Mouse (Mus musculus): ENCODE results near the gene Ace2.

GRCm38 (mm10) chrX:164113744-164114143 lies 25.4 kb upstream of the Ace2 start:
- TF ChIP-seq POLR2A (IDR thresholded peaks at IDR 0.05; ENCODE audit: low read depth, low read length): no peak
- no peak for TF ChIP-seq CTCF (IDR thresholded peaks at IDR 0.05; ENCODE audit: borderline replicate concordance, insufficient read depth, low read length)

Measured in embryonic fibroblast, embryonic 13.5 days (primary cell).